Mouse (Mus musculus): Measurements from ENCODE around the gene Gm10961.

Gene Gm10961

GRCm38 (mm10) chr3:107667426-107667825, 36.3 kb downstream of the Gm10961 start:
- no peak for DNase-seq

GRCm38 (mm10) chr3:107668786-107669185, 37.7 kb downstream of the Gm10961 start:
- no peak for DNase-seq

- DNase-seq, result no peak
These were observed 39.4 kb downstream of the Gm10961 start for GRCm38 (mm10) chr3:107670500-107670899.

GRCm38 (mm10) chr3:107671509-107671908, 40.4 kb downstream of the Gm10961 start:
- DNase-seq, result no peak

- no peak for DNase-seq
These were observed 49.9 kb downstream of the Gm10961 start for GRCm38 (mm10) chr3:107680790-107681576.
